Mouse (Mus musculus) CH12.LX (cell line): ENCODE results near the gene Ndufb8.

Experiments used
- CHD1 ChIP-seq: IDR thresholded peaks from 2 replicates; pipeline ENCODE4 v1.6.1; 2012; ENCODE audit warnings: low read depth, low read length, improper control_type of control experiment, inconsistent platforms
- CTCF ChIP-seq, 2 experiments: IDR thresholded peaks in 1 of 2; conservative IDR thresholded peaks in 1 of 2; 2 replicates each; pipeline ENCODE4 v1.5.1; 2011 to 2012; ENCODE audit warnings: low read depth in 2 of 2, low read length in 2 of 2, improper control_type of control experiment in 1 of 2, inconsistent platforms in 1 of 2, mild to moderate bottlenecking in 1 of 2, moderate library complexity in 1 of 2
- POLR2A ChIP-seq: IDR thresholded peaks from 2 replicates; pipeline ENCODE4 v1.6.1; 2011; ENCODE audit warnings: low read depth, mild to moderate bottlenecking, improper control_type of control experiment, low read length
- RAD21 ChIP-seq: IDR thresholded peaks from 2 replicates; pipeline ENCODE4 v1.6.1; 2011; ENCODE audit warnings: low read depth, mild to moderate bottlenecking, low read length, improper control_type of control experiment, moderate library complexity
- USF2 ChIP-seq: conservative IDR thresholded peaks from 2 replicates; pipeline ENCODE4 v1.6.1; 2011; ENCODE audit warnings: low read depth, low read length, improper control_type of control experiment
- ZNF384 ChIP-seq: IDR thresholded peaks from 2 replicates; pipeline ENCODE4 v1.6.1; 2012; ENCODE audit warnings: low read depth, low read length, improper control_type of control experiment, inconsistent platforms

- TF ChIP-seq POLR2A = no peak
- TF ChIP-seq ZNF384 = no peak
- no peak for TF ChIP-seq CTCF (conservative IDR thresholded peaks at IDR 0.05 in 1 of 2, IDR thresholded peaks at IDR 0.05 in 1 of 2; ENCODE audit: low read depth in 2 of 2, low read length in 2 of 2)
- TF ChIP-seq RAD21 = no peak
- TF ChIP-seq CHD1 = no peak
- TF ChIP-seq USF2 = no peak
Observed at GRCm38 (mm10) chr19:44542694-44543178, 12.5 kb downstream of the Ndufb8 start.
